ENCODE assay signal across 8 mouse cellular contexts in genomic region chr15:96283920-96284431, GRCm38 (mm10). TPM values are rescaled to one million over a fixed set of nuclear protein-coding genes. Genes with fewer than 3 reads are reported as not detected.
DNase-seq lines count a peak whose midpoint lies in the region; ATAC-seq and TF ChIP-seq lines count a peak whose summit lies in the region.

No protein-coding gene starts in this region.

- ATAC-seq in heart, embryonic 12.5 days (ENCODE audit: insufficient number of reproducible peaks, low FRiP score) = no peak
- no peak for ATAC-seq in kidney, postnatal 0 days (replicated peaks; ENCODE audit: low FRiP score, low read depth)
- no peak for ATAC-seq in liver, postnatal 0 days
- ATAC-seq in neural tube, embryonic 14.5 days (ENCODE audit: low read depth) = no peak

- H3K79me3 ChIP-seq in C2C12 (ENCODE audit: low read depth) = peaks cover 66% of the 10 kb centered on the region

- DNase-seq in R1 (ENCODE audit: low read depth, low spot score) = peak; percentile 62
- peak; percentile 47 for DNase-seq in embryonic facial prominence, embryonic 10.5 days (ENCODE audit: low spot score)
- DNase-seq in kidney, postnatal 0 days (ENCODE audit: low spot score) = peak; percentile 84
- peak; percentile 45 for DNase-seq in liver, postnatal 0 days
- DNase-seq in ovary, adult 18-20 months (ENCODE audit: low spot score) = no peak

- no peak for TF ChIP-seq CTCF in C2C12 (IDR thresholded peaks at IDR 0.05; ENCODE audit: control insufficient read depth, insufficient read depth, insufficient read length)
- TF ChIP-seq CTCF in kidney, postnatal 0 days (IDR thresholded peaks at IDR 0.05; ENCODE audit: low read depth) = peak; percentile 60
- TF ChIP-seq CTCF in liver, postnatal 0 days (IDR thresholded peaks at IDR 0.05; ENCODE audit: low read depth) = peak; percentile 62

- peaks cover 10% of the 10 kb centered on the region; the same call in 1 of the 2 replicates for H3K9me3 ChIP-seq in embryonic facial prominence, embryonic 10.5 days
- H3K9me3 ChIP-seq in heart, embryonic 12.5 days (replicated peaks) = peaks cover 8% of the 10 kb centered on the region
- H3K9me3 ChIP-seq in kidney, postnatal 0 days (replicated peaks; ENCODE audit: low read length) = no peaks in the 10 kb centered on the region
- H3K9me3 ChIP-seq in liver, postnatal 0 days (ENCODE audit: low read length) = no peaks in the 10 kb centered on the region
- H3K9me3 ChIP-seq in neural tube, embryonic 14.5 days (ENCODE audit: control insufficient read depth, low read length) = no peaks in the 10 kb centered on the region; the same call in 1 of the 2 replicates

- H3ac ChIP-seq in C2C12 (ENCODE audit: control insufficient read depth, insufficient read length, low read depth) = peak overlapping the region; percentile 6

- no peaks in the 10 kb centered on the region for H3K27me3 ChIP-seq in C2C12 (ENCODE audit: control insufficient read depth, insufficient read depth, insufficient read length)
- H3K27me3 ChIP-seq in embryonic facial prominence, embryonic 10.5 days (replicated peaks; ENCODE audit: low read depth, poor library complexity, severe bottlenecking) = no peaks in the 10 kb centered on the region
- no peaks in the 10 kb centered on the region for H3K27me3 ChIP-seq in heart, embryonic 12.5 days (replicated peaks)
- no peaks in the 10 kb centered on the region for H3K27me3 ChIP-seq in kidney, postnatal 0 days (ENCODE audit: insufficient read depth, low read length)
- no peaks in the 10 kb centered on the region for H3K27me3 ChIP-seq in liver, postnatal 0 days (ENCODE audit: insufficient read depth, low read length)
- no peaks in the 10 kb centered on the region for H3K27me3 ChIP-seq in neural tube, embryonic 14.5 days (ENCODE audit: control insufficient read depth, insufficient read depth, low read length)

- 25% methylated on average over 11 of the region's 11 CpGs for WGBS in embryonic facial prominence, embryonic 10.5 days
- WGBS in heart, embryonic 12.5 days = 15% methylated on average over 11 of the region's 11 CpGs
- 3% methylated on average over 11 of the region's 11 CpGs for WGBS in kidney, postnatal 0 days
- WGBS in liver, postnatal 0 days (ENCODE audit: insufficient replicate concordance) = 8% methylated on average over 11 of the region's 11 CpGs
- WGBS in neural tube, embryonic 14.5 days = 6% methylated on average over 11 of the region's 11 CpGs

- no peak for TF ChIP-seq EP300 in liver, postnatal 0 days (IDR thresholded peaks at IDR 0.05; ENCODE audit: low read depth)

- H3K4me3 ChIP-seq in C2C12 (ENCODE audit: insufficient read depth, poor library complexity, severe bottlenecking) = peak overlapping the region; percentile 92
- peak overlapping the region; percentile 96 for H3K4me3 ChIP-seq in embryonic facial prominence, embryonic 10.5 days
- H3K4me3 ChIP-seq in heart, embryonic 12.5 days = peak overlapping the region; percentile 75
- H3K4me3 ChIP-seq in kidney, postnatal 0 days (replicated peaks; ENCODE audit: low read depth, low read length) = peak overlapping the region; percentile 91
- H3K4me3 ChIP-seq in liver, postnatal 0 days (ENCODE audit: low read depth, low read length) = peak overlapping the region; percentile 95
- peak overlapping the region; percentile 94 for H3K4me3 ChIP-seq in neural tube, embryonic 14.5 days (ENCODE audit: low read depth, low read length)

- peaks cover 30% of the 10 kb centered on the region for H3K4me1 ChIP-seq in embryonic facial prominence, embryonic 10.5 days
- peaks cover 37% of the 10 kb centered on the region for H3K4me1 ChIP-seq in heart, embryonic 12.5 days (replicated peaks)
- H3K4me1 ChIP-seq in kidney, postnatal 0 days (replicated peaks; ENCODE audit: insufficient read depth, low read length) = peaks cover 14% of the 10 kb centered on the region
- peaks cover 30% of the 10 kb centered on the region for H3K4me1 ChIP-seq in liver, postnatal 0 days (ENCODE audit: insufficient read depth)
- peaks cover 19% of the 10 kb centered on the region for H3K4me1 ChIP-seq in neural tube, embryonic 14.5 days (ENCODE audit: control insufficient read depth, insufficient read depth, low read length)

- peaks cover 85% of the 10 kb centered on the region for H3K79me2 ChIP-seq in C2C12 (ENCODE audit: control insufficient read depth, insufficient read depth)

- peak overlapping the region; percentile 100 for H3K27ac ChIP-seq in embryonic facial prominence, embryonic 10.5 days (replicated peaks)
- peak overlapping the region; percentile 100 for H3K27ac ChIP-seq in heart, embryonic 12.5 days (ENCODE audit: poor library complexity, severe bottlenecking)
- H3K27ac ChIP-seq in kidney, postnatal 0 days = peak overlapping the region; percentile 100
- peak overlapping the region; percentile 100 for H3K27ac ChIP-seq in liver, postnatal 0 days (ENCODE audit: low read depth)
- H3K27ac ChIP-seq in neural tube, embryonic 14.5 days (ENCODE audit: low read depth, low read length) = peak overlapping the region; percentile 100

- peaks cover 32% of the 10 kb centered on the region for H3K36me3 ChIP-seq in C2C12 (ENCODE audit: control insufficient read depth, insufficient read depth)
- peaks cover 37% of the 10 kb centered on the region for H3K36me3 ChIP-seq in embryonic facial prominence, embryonic 10.5 days (replicated peaks)
- peaks cover 22% of the 10 kb centered on the region for H3K36me3 ChIP-seq in heart, embryonic 12.5 days
- H3K36me3 ChIP-seq in kidney, postnatal 0 days (ENCODE audit: insufficient read depth, low read length) = no peaks in the 10 kb centered on the region
- H3K36me3 ChIP-seq in liver, postnatal 0 days (replicated peaks; ENCODE audit: insufficient read depth, low read length) = peaks cover 7% of the 10 kb centered on the region
- no peaks in the 10 kb centered on the region for H3K36me3 ChIP-seq in neural tube, embryonic 14.5 days (ENCODE audit: control insufficient read depth, insufficient read depth, low read length)

- H3K9ac ChIP-seq in heart, embryonic 12.5 days = peak overlapping the region; percentile 99
- H3K9ac ChIP-seq in kidney, postnatal 0 days (ENCODE audit: low read depth, low read length) = peak overlapping the region; percentile 100; the same call in 1 of the 2 replicates
- H3K9ac ChIP-seq in liver, postnatal 0 days (replicated peaks) = peak overlapping the region; percentile 99
- H3K9ac ChIP-seq in neural tube, embryonic 14.5 days (replicated peaks; ENCODE audit: low read depth, low read length) = peak overlapping the region; percentile 100

- peak overlapping the region; percentile 95 for H3K4me2 ChIP-seq in heart, embryonic 12.5 days
- H3K4me2 ChIP-seq in kidney, postnatal 0 days (ENCODE audit: low read length) = peak overlapping the region; percentile 83
- peak overlapping the region; percentile 89 for H3K4me2 ChIP-seq in liver, postnatal 0 days (ENCODE audit: low read depth, low read length)
- H3K4me2 ChIP-seq in neural tube, embryonic 14.5 days (ENCODE audit: low read depth, low read length) = peak overlapping the region; percentile 83

TF ChIP-seq in C2C12, 6 proteins besides CTCF, POLR2A, EP300 and RAD21:
- peak; percentile 31 for TF ChIP-seq MYOD1 (IDR thresholded peaks at IDR 0.05; ENCODE audit: control insufficient read depth, insufficient read length, low read depth)
- TF ChIP-seq MAX (IDR thresholded peaks at IDR 0.05) = no peak
TF ChIP-seq in C2C12: peak in this region for 1.

RNA-seq across cellular contexts. Expression of gene Arid2, which starts 3.3 kb away (rescaled TPM):
- polyA plus RNA-seq in C2C12 (2012; fragmentation: generic; extraction: Trizol) = 10.6 TPM
- polyA plus RNA-seq in embryonic facial prominence, embryonic 10.5 days (2016; fragmentation: Nextera tagmentation; extraction: Ambion mirVana) = 31.2 and 32.0 TPM in 2 replicates
- 21.5 and 21.9 TPM in 2 replicates for polyA plus RNA-seq in heart, embryonic 12.5 days (2016; fragmentation: Nextera tagmentation; extraction: Ambion mirVana)
- polyA plus RNA-seq in kidney, postnatal 0 days (2015; fragmentation: Nextera tagmentation; extraction: Ambion mirVana) = 16.3 and 16.6 TPM in 2 replicates
- 5.5 and 5.9 TPM in 2 replicates for polyA plus RNA-seq in liver, postnatal 0 days (2015; fragmentation: Nextera tagmentation; extraction: Ambion mirVana)
- polyA plus RNA-seq in neural tube, embryonic 14.5 days (2014; fragmentation: Nextera tagmentation; extraction: Ambion mirVana) = 26.9 and 32.0 TPM in 2 replicates
